Mouse (Mus musculus): ENCODE measurements around the gene Tmsb10. TPM values are rescaled to one million over a fixed set of nuclear protein-coding genes. Genes with fewer than 3 reads are reported as not detected.
A peak's percentile ranks its signal among the peaks of the same experiment; 100 is the strongest.

Tmsb10 gene
- total RNA-seq, 2 experiments from 2014 or later, result 318 to 329 TPM

- no peak for TF ChIP-seq CTCF (conservative IDR thresholded peaks at IDR 0.05)
- H3K4me3 ChIP-seq, result no peak overlapping the region
- no peak overlapping the region for H3K27ac ChIP-seq
- no peak for DNase-seq (ENCODE audit: low spot score in 2 of 2)
Measured at GRCm38 (mm10) chr6:72952221-72952620, 6.3 kb downstream of the Tmsb10 start.

GRCm38 (mm10) chr6:72949161-72949756, 9.3 kb downstream of the Tmsb10 start:
- TF ChIP-seq CTCF (conservative IDR thresholded peaks at IDR 0.05), result no peak
- DNase-seq (ENCODE audit: low spot score in 2 of 2), result peak; percentile 75 to 88
- no peak overlapping the region for H3K27ac ChIP-seq
- no peak overlapping the region for H3K4me3 ChIP-seq

DNA sequence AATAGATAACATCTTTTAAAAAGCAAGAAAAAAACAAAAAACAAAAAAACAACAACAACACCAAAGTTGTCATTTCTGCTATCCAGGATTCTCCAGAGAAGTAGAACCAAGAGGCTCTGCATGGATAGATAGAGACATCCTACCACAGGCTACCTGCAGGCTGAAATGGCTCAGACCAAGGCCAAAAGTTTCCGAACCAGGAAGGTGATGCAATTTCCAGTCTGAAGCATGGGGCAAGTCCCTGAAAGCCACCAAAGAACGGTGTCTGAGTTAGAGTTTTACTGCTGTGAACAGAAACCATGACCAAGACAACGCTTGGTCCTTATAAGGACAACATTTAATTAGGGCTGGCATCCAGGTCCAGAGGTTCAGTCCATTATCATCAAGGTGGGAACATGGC, 10.2 kb downstream of the Tmsb10 start:
- no peak for TF ChIP-seq CTCF (conservative IDR thresholded peaks at IDR 0.05)
- DNase-seq (ENCODE audit: low spot score in 2 of 2), result no peak
- H3K4me3 ChIP-seq, result no peak overlapping the region
- no peak overlapping the region for H3K27ac ChIP-seq

- DNase-seq (ENCODE audit: low spot score in 2 of 2), result no peak
- Histone ChIP-seq H3K27ac (no peak overlapping the region), H3K4me3 (no peak overlapping the region)
- peak; percentile 23 for TF ChIP-seq CTCF (conservative IDR thresholded peaks at IDR 0.05)
Measured at GRCm38 (mm10) chr6:72947960-72948359, 10.6 kb downstream of the Tmsb10 start.

DNA sequence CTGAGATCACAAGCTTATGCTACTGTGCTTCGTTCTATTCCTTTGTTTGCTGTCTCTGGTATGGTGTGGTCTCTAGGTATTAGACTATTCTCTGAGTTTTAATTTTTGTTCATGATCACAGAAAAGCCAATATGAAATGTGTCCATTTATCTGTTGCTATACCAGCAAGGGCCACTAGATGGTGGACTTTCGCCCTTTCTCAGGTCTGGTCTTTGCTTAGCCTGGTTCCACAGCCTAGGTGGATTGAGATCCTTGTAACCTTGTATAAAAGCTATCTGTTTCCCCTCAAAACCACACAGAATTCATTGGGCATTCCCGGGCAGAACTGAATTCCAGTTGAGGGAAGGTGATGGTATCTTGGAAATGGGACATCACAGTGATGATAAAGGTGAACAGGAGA, 18.1 kb downstream of the Tmsb10 start:
- H3K4me3 ChIP-seq, result no peak overlapping the region
- DNase-seq (ENCODE audit: low spot score in 2 of 2), result peak; percentile 48 to 83
- peak; percentile 97 for TF ChIP-seq CTCF (conservative IDR thresholded peaks at IDR 0.05)
- no peak overlapping the region for H3K27ac ChIP-seq

DNA sequence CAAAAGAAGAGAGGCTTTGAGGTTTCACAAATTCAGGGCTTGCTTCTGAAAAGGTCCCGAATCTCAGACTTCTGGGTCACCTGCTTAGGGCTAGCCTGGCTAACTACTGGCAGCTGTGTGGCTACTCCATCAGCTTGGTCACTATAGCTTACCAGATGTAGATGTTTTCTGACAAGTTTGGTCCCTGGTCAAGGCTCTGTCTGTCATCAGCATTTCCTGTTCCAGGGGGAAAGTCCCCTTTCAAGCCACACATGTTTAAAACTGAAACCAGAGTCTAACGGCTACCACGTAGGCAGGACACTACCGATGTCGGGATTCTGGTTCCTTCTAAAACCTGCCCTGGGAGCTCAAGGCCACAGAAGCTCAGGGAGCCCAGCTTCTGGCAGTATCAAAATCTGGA, 20.7 kb downstream of the Tmsb10 start:
- no peak for TF ChIP-seq CTCF (conservative IDR thresholded peaks at IDR 0.05)
- Histone ChIP-seq H3K27ac (no peak overlapping the region), H3K4me3 (no peak overlapping the region)
- no peak for DNase-seq (ENCODE audit: low spot score in 2 of 2)

DNA sequence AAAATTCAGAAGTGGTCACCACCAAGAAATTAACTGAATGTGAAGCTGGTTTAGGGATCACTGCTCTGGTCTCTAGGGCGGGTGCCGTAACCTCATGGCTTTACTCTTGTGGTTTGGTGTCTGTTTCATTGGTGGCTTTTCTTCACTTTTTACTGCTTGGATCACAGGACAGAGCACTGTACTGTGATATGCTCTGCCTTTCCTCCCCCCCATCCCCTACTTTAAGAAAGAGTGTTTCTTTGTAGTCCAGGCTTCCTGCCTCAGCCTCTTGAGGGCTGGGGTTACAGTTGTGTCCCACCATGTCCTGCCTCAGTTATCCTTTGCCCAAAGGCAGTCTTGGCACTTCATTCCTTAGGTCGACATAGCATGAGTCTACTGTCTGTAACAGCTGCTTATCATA, 21.1 kb downstream of the Tmsb10 start:
- H3K27ac ChIP-seq, result no peak overlapping the region
- DNase-seq (ENCODE audit: low spot score in 2 of 2), result no peak
- H3K4me3 ChIP-seq, result no peak overlapping the region
- TF ChIP-seq CTCF (conservative IDR thresholded peaks at IDR 0.05), result no peak

- Histone ChIP-seq H3K4me3 (no peak overlapping the region), H3K27ac (no peak overlapping the region)
- no peak for TF ChIP-seq CTCF (conservative IDR thresholded peaks at IDR 0.05)
- DNase-seq (ENCODE audit: low spot score in 2 of 2), result no peak
Measured at GRCm38 (mm10) chr6:72932955-72933354, 25.6 kb downstream of the Tmsb10 start.

DNA sequence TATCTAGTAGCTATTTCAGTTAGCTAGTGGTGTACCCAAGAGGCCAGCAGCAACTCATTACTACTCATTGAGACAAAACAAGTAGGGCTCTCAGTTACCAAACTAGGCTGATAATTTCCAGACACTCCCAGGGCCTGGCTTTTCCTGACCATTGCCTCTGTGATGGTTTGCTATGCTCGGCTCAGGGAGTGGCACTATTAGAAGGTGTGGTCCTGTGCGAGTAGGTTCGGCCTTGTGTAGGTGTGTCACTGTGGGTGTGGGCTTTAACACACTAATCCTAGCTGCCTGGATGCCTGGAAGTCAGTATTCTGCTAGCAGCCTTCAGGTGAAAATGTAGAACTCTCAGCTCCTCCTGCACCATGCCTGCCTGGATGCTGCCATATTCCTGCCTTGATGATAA, 27.0 kb downstream of the Tmsb10 start:
- DNase-seq (ENCODE audit: low spot score in 2 of 2), result no peak
- Histone ChIP-seq H3K4me3 (no peak overlapping the region), H3K27ac (no peak overlapping the region)
- no peak for TF ChIP-seq CTCF (conservative IDR thresholded peaks at IDR 0.05)

DNA sequence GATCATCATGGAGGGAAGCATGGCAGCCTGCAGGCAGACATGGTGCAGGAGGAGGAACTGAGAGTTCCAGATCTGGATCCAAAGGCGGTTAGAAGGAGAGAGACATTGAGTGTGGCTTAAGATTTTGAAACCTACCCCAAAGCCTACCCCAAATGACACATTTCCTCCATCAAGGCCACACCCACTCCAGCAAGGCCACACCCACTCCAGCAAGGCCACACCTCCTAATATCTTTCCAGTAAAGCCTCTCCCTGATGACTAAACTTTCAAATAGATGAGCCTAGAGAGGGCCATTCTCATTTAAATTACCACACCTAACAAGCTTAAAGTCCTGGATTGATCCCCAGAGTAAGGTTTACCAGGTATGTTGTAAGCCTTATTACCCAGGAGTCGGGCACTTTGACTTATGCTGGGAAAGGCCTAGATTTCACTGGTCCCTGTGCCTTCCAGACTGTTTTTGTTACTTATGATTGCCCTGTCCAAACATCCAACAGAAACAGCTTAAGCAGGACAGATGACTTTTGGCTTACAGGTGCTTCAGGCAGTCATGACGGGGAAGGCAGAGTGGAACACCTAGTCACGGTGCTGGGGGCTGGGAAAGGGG, 28.7 kb downstream of the Tmsb10 start:
- no peak for TF ChIP-seq CTCF (conservative IDR thresholded peaks at IDR 0.05)
- no peak overlapping the region for H3K4me3 ChIP-seq
- H3K27ac ChIP-seq, result no peak overlapping the region
- DNase-seq (ENCODE audit: low spot score in 2 of 2), result no peak

DNA sequence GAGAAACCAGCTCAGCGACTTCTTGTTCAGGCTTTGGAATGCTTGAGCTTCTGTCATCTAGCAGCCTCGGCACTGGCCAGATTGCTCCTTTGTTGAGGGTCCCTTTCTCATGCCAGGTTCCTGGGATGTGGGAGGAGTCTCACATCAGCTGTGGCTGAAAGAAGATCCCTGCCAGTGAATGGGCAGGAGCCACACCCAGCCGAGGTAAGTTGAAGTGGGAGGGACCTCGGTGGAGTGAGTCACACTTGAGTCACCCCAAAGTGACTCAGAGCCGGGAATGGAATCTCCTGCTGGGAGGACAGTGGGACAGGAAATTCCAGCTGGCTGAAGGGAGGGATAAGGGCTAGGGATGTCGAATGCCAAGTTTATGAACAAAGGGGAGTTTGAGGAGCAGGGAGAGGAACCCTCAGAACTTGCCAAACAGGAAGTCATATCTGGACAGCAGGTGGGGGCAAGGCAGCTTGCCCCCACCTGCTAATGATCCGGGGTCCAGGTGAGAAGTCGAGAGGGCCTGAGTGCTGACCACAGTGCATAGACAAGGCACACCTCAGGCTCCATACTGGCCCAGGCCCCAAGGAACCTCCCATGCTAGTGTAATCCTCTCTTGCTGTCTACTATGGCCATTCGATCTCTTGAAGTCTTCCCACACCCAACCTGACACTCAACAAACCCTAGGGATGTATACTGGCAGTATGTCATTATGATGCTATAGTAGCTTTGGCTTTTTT, 31.6 kb downstream of the Tmsb10 start:
- no peak for TF ChIP-seq CTCF (conservative IDR thresholded peaks at IDR 0.05)
- no peak for DNase-seq (ENCODE audit: low spot score in 2 of 2)
- H3K4me3 ChIP-seq, result no peak overlapping the region

DNA sequence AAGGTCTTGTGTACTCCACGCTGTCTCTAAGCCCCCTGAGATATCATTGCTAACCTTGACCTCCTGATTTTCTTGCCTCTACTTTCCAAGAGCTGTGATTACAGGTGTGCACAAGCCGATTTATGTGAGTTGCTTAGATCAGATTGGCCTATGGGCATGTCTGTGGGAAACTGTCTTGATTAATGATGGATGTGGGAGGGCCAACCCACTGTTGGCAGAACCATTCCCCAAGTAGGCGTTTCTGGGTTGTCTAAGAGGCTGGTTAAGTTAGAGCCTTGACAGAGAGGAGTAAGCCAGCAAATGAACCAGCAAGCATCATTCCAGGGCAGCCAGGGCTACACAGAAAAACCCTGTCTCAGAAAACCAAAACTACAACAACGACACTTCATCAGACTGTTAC, 32.5 kb downstream of the Tmsb10 start:
- Histone ChIP-seq H3K4me3 (no peak overlapping the region), H3K27ac (no peak overlapping the region)
- no peak for DNase-seq (ENCODE audit: low spot score in 2 of 2)
- no peak for TF ChIP-seq CTCF (conservative IDR thresholded peaks at IDR 0.05)

More for the DNA sequence above, 31.6 kb downstream of the Tmsb10 start:
- no peak overlapping the region for H3K27ac ChIP-seq

DNA sequence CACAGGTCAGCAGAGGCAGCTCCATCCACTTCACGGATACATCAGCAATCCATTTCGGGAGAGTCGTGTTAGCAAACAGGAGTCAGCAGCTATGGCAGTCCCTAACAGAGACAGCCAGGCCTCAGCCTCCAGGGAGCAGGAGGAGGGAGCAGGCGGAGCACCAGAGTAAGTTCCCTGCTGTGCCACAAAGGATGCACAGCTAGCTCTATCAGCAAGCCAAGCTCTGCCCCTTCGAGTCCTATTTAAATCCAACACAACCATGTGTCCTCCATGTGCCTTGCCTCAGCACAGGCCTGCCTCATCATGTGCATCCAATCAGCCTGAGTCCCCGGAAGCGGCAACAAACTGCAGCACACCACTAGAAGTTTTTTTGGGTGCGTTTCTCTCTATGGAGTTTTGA, 35.2 kb downstream of the Tmsb10 start:
- DNase-seq (ENCODE audit: low spot score in 2 of 2), result no peak
- no peak for TF ChIP-seq CTCF (conservative IDR thresholded peaks at IDR 0.05)
- no peak overlapping the region for H3K4me3 ChIP-seq
- no peak overlapping the region for H3K27ac ChIP-seq

GRCm38 (mm10) chr6:72921081-72921480, 37.5 kb downstream of the Tmsb10 start:
- no peak for TF ChIP-seq CTCF (conservative IDR thresholded peaks at IDR 0.05)
- Histone ChIP-seq H3K4me3 (no peak overlapping the region), H3K27ac (no peak overlapping the region)
- DNase-seq (ENCODE audit: low spot score in 2 of 2), result no peak
